Mouse (Mus musculus): ENCODE measurements around the gene Zfp277.

Zfp277 gene

DNA sequence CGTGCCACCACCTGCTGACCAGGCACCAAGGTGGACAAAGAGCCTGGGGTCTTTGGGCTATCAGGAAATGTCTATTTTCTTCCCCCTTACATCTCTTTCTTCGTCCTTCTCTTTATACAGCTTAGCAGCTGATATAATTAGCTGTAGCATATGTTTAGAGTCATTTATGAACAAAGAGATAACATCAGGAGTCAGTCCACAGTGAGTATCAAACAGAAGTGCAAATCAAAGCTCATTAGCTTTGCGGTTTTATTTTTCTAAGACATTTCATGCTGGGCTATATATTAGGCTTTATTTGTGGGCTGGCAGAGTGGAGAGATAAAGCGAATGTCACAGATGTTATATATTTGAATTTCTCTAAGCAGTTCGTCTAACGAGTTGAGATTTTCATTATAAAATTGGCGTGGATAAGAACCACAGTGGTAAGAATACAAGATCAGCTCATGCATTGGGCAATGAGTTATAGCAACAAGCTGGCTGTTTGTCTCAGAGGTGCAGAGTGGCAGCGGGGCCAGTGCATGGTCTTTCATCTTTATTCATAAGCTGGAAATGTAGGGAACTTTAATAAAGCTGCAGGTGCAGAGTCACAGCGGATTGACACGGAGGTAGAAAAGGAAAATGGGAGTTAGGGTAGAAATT lies 98.5 kb downstream of the Zfp277 start:
- DNase-seq, result no peak

GRCm38 (mm10) chr12:40341443-40341842 lies 104.3 kb downstream of the Zfp277 start:
- peak; percentile 49 for DNase-seq

GRCm38 (mm10) chr12:40335303-40335702 lies 110.4 kb downstream of the Zfp277 start:
- DNase-seq, result peak; percentile 72

- no peak for DNase-seq
Measured at GRCm38 (mm10) chr12:40331467-40331866, 114.2 kb downstream of the Zfp277 start.

GRCm38 (mm10) chr12:40327012-40327660 lies 118.6 kb downstream of the Zfp277 start:
- peak; percentile 61 for DNase-seq

DNA sequence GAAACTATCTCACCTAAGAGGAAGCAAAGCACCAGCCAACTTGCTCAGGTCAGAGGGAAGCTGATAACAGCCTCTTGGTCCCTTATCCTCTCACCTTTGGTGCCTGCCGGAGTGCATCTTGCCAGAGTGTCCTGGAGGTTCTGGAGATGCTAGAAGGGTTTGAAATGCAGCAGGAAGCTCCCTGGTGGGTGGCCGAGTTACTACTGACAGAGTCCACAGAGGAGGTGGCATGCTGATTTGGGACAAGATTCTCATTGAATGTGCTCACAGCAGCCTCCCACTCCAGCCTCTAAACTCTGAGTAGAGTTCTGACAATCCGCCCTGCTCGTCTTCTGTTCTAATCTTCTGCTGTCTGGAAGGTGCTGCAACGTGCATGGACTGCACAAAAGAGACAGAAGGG lies 120.1 kb downstream of the Zfp277 start:
- DNase-seq, result no peak

DNA sequence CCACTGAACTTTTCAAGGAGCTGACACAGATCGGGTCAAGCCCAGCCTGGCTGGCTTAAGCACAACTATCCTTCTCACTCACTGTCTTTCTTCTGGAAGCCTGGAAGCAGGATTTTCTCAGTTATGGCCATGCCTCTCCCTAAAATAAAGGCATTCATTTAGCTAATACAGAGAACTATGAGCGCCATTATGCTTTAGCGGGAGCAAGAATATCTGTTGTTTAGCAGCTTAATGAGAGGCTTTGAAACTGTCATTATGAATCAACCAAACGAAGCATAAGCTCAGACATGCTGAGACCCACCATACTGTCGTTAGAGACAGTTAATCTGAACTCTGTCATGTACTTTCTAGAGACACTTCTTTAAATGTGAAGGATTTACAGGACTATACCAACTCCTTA lies 120.9 kb downstream of the Zfp277 start:
- DNase-seq, result no peak

GRCm38 (mm10) chr12:40315146-40315545 lies 130.6 kb downstream of the Zfp277 start:
- peak; percentile 59 for DNase-seq

DNA sequence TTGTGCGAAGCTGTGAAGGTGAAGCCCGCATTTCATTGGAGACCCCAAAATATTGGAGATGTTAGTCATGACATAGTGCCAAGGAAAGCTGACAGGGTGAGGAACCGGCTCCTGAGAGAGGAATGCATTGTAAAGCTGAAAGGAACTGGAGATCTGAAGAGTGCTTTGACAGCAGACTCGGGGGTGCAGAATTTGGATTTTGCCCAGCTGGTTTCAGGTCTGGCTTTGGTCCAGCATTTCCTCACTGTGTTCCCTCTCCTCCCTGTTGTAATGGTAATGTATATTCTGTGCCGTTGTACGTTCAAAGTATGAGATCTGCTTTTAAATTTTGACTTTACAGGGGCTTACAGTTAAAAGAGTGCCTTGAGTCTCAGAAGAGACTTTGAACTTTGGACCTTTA lies 141.7 kb downstream of the Zfp277 start:
- no peak for DNase-seq

DNA sequence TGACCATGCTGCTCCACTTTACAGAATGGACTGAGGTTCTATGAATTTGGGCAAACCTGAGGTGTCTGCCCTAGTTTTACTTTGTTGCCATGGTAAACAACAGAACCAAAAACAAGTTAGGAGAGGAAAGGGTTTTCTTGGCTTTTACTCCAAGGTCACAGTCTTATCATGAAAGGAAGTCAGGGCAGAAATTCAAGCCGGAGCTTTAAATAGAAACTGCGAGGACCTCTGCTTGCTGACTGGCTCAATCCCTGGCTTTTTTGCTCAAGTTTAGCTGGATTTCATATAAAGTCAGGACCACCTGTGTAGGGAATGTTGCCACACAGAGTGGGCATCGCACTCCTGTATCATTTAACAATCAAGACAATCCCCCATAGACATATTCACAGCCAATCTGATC lies 147.1 kb downstream of the Zfp277 start:
- no peak for DNase-seq

- peak; percentile 19 for DNase-seq
Measured at GRCm38 (mm10) chr12:40286539-40286938, 159.2 kb downstream of the Zfp277 start.

GRCm38 (mm10) chr12:40280596-40281325 lies 164.9 kb downstream of the Zfp277 start:
- peak; percentile 88 for DNase-seq

GRCm38 (mm10) chr12:40277581-40277980 lies 168.1 kb downstream of the Zfp277 start:
- no peak for DNase-seq

DNA sequence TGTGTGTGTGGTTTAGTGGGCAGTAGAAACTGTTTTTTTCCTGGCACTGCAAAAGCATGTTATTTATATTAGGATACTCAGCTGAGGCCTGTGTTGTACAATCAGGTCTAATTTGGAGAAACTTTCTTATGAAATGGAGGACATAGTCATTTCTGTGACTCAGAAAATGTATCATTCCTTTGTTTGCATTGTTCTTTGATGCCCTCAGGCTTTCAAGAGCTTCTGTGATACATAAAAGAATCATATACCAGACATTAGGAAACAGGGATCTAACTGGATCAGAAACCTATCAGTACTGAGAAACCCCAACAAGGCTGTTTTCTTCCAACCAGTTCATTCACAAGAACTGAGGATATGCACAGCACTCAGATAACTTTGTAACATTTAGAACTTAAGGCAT lies 170.8 kb downstream of the Zfp277 start:
- no peak for DNase-seq

- DNase-seq, result no peak
Measured at GRCm38 (mm10) chr12:40273339-40273738, 172.4 kb downstream of the Zfp277 start.

DNA sequence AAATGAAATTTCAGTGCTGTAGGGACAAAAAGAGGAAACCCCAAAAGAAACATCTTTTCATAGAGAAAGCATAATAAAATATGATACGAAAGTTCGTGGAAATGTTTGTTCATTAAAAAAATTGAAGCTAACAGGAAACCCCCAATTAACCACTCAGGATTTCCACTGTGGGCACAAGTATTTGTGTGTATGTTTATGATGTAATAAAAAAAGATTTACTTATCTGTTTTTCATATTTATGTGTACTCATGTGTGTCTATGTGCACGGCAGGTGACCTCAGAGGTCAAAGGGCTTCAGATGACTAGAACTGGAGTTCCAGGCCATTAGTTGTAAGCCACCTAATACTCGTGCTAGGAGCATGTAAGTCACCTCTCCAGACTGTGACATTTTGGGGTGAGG lies 173.0 kb downstream of the Zfp277 start:
- DNase-seq, result no peak

GRCm38 (mm10) chr12:40268313-40268712 lies 177.4 kb downstream of the Zfp277 start:
- DNase-seq, result no peak

All from kidney, adult 9 months (tissue).